Mouse (Mus musculus): Measurements from ENCODE around the gene Gabrd. TPM values are rescaled to one million over a fixed set of nuclear protein-coding genes. Genes with fewer than 3 reads are reported as not detected.

Gabrd gene
- polyA plus RNA-seq, 1 experiment from 2014 or later: 0.26 TPM

DNA sequence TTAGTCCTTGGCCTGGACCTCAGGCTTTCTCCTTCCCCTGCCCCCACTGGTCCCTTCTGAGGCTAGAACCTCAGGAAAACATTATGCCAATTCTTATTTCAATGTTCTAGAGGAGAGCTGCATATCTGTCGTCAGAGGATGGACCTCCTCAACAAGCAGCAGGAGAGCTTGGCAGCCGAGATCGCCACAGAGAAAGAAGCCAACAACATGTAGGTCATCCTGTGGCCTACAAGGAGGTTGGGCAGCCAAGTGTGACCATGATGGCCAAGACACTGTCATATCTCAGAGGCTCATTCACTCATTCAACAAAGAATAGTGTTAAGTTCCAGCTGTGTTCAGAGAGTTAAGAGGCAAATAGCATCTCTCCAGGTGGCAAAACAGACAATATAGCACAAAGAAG, 22.2 kb upstream of the Gabrd start:
- H3K27ac ChIP-seq (ENCODE audit: low read length): no peak overlapping the region
- 87% methylated on average over 3 of the region's 3 CpGs for WGBS
- H3K4me1 ChIP-seq (ENCODE audit: control insufficient read depth, insufficient read depth, low read length): no peaks in the 10 kb centered on the region
- no peak overlapping the region for H3K4me3 ChIP-seq (ENCODE audit: low read depth, low read length)
- H3K36me3 ChIP-seq (ENCODE audit: control insufficient read depth, insufficient read depth, low read length): no peaks in the 10 kb centered on the region
- no peak for ATAC-seq
- no peaks in the 10 kb centered on the region for H3K27me3 ChIP-seq (ENCODE audit: control insufficient read depth, insufficient read depth, low read depth, low read length)
- H3K4me2 ChIP-seq (ENCODE audit: low read length): no peak overlapping the region
- H3K9ac ChIP-seq (ENCODE audit: low read depth, low read length): no peak overlapping the region
- no peaks in the 10 kb centered on the region for H3K9me3 ChIP-seq (replicated peaks; ENCODE audit: control insufficient read depth, low read length, poor library complexity, severe bottlenecking)

DNA sequence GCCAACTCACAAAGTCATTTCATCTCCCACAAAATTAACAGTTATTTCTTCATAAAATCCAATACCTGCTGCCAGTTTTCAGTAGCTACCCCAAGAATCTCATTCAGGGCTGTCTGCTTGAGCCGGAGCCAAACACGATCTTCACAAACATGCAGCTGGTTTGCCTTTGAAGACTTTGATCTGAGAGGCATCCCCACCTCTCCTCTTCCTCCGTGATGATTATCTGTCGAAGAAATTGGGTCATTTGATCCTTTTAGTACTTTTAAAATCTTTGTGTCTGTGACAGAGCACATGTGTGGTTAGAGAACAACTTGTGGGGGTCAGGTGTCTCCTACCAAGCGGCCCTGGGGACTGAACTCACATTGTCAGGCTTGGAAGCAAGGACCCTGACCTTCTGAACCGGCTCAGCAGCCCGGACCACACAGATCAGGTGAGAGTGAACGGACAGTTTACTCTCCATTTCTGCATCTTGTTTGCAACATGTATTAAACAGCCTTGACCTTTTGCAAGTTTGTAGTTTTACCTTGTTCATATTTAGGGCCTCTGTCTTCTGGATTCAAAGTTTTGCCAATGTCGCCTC, 16.8 kb upstream of the Gabrd start:
- Histone ChIP-seq H3K27ac (ENCODE audit: low read length) (no peak overlapping the region), H3K4me2 (ENCODE audit: low read length) (no peak overlapping the region), H3K9me3 (replicated peaks; ENCODE audit: control insufficient read depth, low read length, poor library complexity, severe bottlenecking) (no peaks in the 10 kb centered on the region), H3K36me3 (ENCODE audit: control insufficient read depth, insufficient read depth, low read length) (no peaks in the 10 kb centered on the region), H3K27me3 (ENCODE audit: control insufficient read depth, insufficient read depth, low read depth, low read length) (no peaks in the 10 kb centered on the region), H3K4me1 (ENCODE audit: control insufficient read depth, insufficient read depth, low read length) (peaks cover 4% of the 10 kb centered on the region; the same call in 1 of the 2 replicates), H3K9ac (ENCODE audit: low read depth, low read length) (no peak overlapping the region), H3K4me3 (ENCODE audit: low read depth, low read length) (no peak overlapping the region)
- no peak for ATAC-seq
- WGBS: 85% methylated on average over 9 of the region's 9 CpGs

DNA sequence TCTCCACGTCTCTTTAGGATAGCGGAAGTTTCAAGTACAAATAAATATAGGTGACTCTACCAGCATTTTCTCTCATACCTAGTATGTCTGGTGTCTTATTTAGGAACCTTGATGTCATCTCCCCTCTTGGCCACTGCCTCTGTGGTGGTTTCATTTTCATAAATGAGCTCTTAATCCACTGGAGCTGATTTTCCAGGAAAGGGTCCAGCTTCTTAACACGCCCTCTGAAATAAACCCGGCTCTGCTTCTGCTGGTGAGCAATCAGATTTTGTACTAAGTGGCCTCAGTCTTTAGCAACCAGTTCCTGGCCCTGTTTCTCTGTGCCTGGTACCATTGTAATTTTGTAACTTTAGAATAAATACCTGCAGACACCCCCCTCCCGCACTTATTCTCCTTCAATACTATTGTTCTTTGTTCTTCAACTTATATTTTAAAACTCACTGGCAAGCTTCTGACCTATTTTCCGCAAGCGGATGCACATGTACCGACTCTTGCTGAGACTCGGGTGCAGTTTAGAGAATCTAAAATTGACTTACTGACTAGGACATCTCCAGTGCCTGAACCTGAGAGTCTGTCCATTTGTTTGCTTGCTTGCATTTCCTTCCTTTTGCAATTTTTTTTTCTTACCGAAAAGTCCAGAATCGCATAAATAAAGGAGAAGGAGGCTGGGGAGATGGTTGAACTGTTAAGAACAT, 15.9 kb upstream of the Gabrd start:
- Histone ChIP-seq H3K27ac (ENCODE audit: low read length) (no peak overlapping the region), H3K27me3 (ENCODE audit: control insufficient read depth, insufficient read depth, low read depth, low read length) (no peaks in the 10 kb centered on the region), H3K4me2 (ENCODE audit: low read length) (no peak overlapping the region), H3K4me3 (ENCODE audit: low read depth, low read length) (no peak overlapping the region), H3K36me3 (ENCODE audit: control insufficient read depth, insufficient read depth, low read length) (no peaks in the 10 kb centered on the region), H3K4me1 (ENCODE audit: control insufficient read depth, insufficient read depth, low read length) (peaks cover 6% of the 10 kb centered on the region), H3K9me3 (replicated peaks; ENCODE audit: control insufficient read depth, low read length, poor library complexity, severe bottlenecking) (no peaks in the 10 kb centered on the region), H3K9ac (ENCODE audit: low read depth, low read length) (no peak overlapping the region)
- WGBS: 92% methylated on average over 11 of the region's 11 CpGs
- ATAC-seq: no peak

DNA sequence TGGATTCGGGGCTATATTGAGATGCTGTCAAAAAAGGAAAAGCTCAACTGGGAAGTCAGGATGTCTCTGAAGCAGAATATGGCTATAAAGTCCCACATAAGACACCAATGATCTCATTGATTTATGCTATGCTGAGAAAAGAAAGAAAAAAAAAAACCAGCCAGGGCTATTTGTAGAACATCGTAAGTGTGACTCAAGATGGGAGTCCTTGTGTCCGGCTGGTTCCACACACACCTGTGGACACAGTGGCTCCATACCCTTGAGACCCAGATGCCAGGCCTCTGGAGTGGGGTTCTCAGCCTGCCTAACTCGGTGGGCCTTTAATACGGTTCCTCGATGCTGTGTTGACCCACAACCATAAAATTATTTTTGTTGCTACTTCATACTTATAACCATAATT, 14.2 kb upstream of the Gabrd start:
- H3K36me3 ChIP-seq (ENCODE audit: control insufficient read depth, insufficient read depth, low read length): no peaks in the 10 kb centered on the region
- H3K9ac ChIP-seq (ENCODE audit: low read depth, low read length): no peak overlapping the region
- no peak overlapping the region for H3K27ac ChIP-seq (ENCODE audit: low read length)
- no peak overlapping the region for H3K4me2 ChIP-seq (ENCODE audit: low read length)
- H3K4me3 ChIP-seq (ENCODE audit: low read depth, low read length): no peak overlapping the region
- ATAC-seq: no peak
- H3K9me3 ChIP-seq (replicated peaks; ENCODE audit: control insufficient read depth, low read length, poor library complexity, severe bottlenecking): no peaks in the 10 kb centered on the region
- 94% methylated on average over 6 of the region's 6 CpGs for WGBS
- H3K4me1 ChIP-seq (ENCODE audit: control insufficient read depth, insufficient read depth, low read length): peaks cover 11% of the 10 kb centered on the region
- no peaks in the 10 kb centered on the region for H3K27me3 ChIP-seq (ENCODE audit: control insufficient read depth, insufficient read depth, low read depth, low read length)

DNA sequence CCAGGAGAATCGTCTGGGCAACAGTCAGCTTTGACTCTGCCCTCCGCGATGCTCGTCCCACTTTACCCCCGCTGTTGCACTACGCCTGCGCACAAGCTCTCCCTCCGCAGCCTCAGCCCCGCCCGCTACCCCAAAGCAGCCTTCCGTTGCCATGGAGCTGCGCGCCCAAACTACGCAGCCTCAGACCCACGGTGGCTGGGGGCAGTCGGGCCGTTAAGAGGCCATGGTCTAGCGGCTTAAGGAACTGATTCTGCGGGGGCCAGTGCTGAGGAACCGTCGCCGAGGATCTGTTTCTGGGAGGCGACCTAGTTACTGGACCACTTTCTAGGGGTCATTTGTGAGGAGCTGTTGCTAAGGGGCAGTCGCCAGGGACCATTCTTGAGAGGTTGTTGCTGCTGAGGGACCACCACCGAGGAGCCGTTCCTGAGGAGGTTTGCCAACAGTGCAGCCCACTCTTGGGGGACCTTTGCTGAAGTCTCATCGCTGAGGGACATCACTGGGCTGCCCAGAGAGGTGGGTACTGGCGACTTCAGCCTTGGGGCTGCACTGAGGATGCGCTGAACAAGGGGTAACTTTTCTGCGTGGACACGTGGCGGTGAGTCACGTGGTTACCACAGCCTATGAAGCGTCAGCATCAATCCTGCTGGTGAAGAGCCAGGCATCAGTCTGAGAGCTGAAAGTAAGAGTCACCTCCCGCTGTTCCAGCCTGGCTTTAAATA, 11.3 kb upstream of the Gabrd start, which contains the start of gene Cfap74:
Gene Cfap74 (plus strand): TSS at position 133 of the 719 bp plus-strand sequence.
- Histone ChIP-seq H3K36me3 (ENCODE audit: control insufficient read depth, insufficient read depth, low read length) (no peaks in the 10 kb centered on the region), H3K27me3 (ENCODE audit: control insufficient read depth, insufficient read depth, low read depth, low read length) (no peaks in the 10 kb centered on the region), H3K27ac (ENCODE audit: low read length) (peak within 1 kb of the TSS; percentile 72), H3K9me3 (replicated peaks; ENCODE audit: control insufficient read depth, low read length, poor library complexity, severe bottlenecking) (no peaks in the 10 kb centered on the region), H3K9ac (ENCODE audit: low read depth, low read length) (peak within 1 kb of the TSS; percentile 61), H3K4me3 (ENCODE audit: low read depth, low read length) (peak within 1 kb of the TSS; percentile 58), H3K4me1 (ENCODE audit: control insufficient read depth, insufficient read depth, low read length) (peaks cover 11% of the 10 kb centered on the region), H3K4me2 (ENCODE audit: low read length) (peak within 1 kb of the TSS; percentile 81)
- ATAC-seq: peak; percentile 99
- under 1% methylated on average over 35 of the region's 35 CpGs for WGBS

DNA sequence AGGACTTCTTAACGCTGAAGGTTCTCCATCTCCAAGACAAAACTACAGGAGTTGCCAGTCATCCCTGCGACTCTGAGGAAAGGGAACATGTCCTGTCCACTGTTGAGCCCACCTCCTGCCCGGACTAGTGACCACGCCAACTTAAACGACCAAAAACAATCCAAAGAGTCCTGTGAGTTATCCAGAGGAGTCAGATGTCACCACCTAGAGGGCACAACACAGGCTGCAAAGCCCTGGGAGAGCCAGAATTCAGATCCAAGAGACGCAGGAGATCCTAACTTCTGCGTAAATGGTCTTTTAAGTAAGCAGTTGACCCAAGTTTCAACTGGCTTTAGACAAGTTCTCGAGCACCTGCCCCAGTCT, 10.8 kb upstream of the Gabrd start:
- H3K9me3 ChIP-seq (replicated peaks; ENCODE audit: control insufficient read depth, low read length, poor library complexity, severe bottlenecking): no peaks in the 10 kb centered on the region
- H3K36me3 ChIP-seq (ENCODE audit: control insufficient read depth, insufficient read depth, low read length): no peaks in the 10 kb centered on the region
- WGBS: 2% methylated on average over 8 of the region's 8 CpGs
- ATAC-seq: peak; percentile 61; the same call in 1 of the 2 replicates
- peak overlapping the region; percentile 81 for H3K4me2 ChIP-seq (ENCODE audit: low read length)
- peak overlapping the region; percentile 45 for H3K9ac ChIP-seq (ENCODE audit: low read depth, low read length)
- peaks cover 11% of the 10 kb centered on the region for H3K4me1 ChIP-seq (ENCODE audit: control insufficient read depth, insufficient read depth, low read length)
- H3K27ac ChIP-seq (ENCODE audit: low read length): no peak overlapping the region
- H3K4me3 ChIP-seq (ENCODE audit: low read depth, low read length): peak overlapping the region; percentile 58
- H3K27me3 ChIP-seq (ENCODE audit: control insufficient read depth, insufficient read depth, low read depth, low read length): no peaks in the 10 kb centered on the region

DNA sequence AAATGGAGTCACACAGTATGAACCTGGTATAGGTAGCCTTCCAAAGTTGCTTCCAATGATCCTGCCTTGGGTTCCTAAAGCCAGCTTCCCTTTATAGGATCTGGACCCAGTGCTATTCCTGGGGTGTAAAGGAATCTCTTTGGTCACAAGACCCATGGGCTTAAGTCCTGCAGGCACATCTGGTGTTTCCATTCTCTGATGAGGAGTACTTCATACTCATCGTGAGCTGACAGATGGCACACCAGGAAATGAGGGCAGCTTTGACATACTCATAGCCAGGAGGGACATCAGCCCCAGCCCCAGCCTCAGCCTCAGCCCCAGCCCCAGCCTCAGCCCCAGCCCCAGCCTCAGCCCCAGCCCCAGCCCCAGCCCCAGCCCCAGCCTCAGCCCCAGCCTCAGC, 4.6 kb upstream of the Gabrd start:
- H3K4me1 ChIP-seq (ENCODE audit: control insufficient read depth, insufficient read depth, low read length): no peaks in the 10 kb centered on the region
- 48% methylated on average over 1 of the region's 1 CpGs for WGBS
- H3K4me2 ChIP-seq (ENCODE audit: low read length): no peak overlapping the region
- no peak overlapping the region for H3K4me3 ChIP-seq (ENCODE audit: low read depth, low read length)
- no peak for ATAC-seq
- H3K9me3 ChIP-seq (replicated peaks; ENCODE audit: control insufficient read depth, low read length, poor library complexity, severe bottlenecking): no peaks in the 10 kb centered on the region
- no peaks in the 10 kb centered on the region for H3K36me3 ChIP-seq (ENCODE audit: control insufficient read depth, insufficient read depth, low read length)
- H3K27me3 ChIP-seq (ENCODE audit: control insufficient read depth, insufficient read depth, low read depth, low read length): peaks cover 8% of the 10 kb centered on the region
- H3K9ac ChIP-seq (ENCODE audit: low read depth, low read length): no peak overlapping the region
- H3K27ac ChIP-seq (ENCODE audit: low read length): no peak overlapping the region

DNA sequence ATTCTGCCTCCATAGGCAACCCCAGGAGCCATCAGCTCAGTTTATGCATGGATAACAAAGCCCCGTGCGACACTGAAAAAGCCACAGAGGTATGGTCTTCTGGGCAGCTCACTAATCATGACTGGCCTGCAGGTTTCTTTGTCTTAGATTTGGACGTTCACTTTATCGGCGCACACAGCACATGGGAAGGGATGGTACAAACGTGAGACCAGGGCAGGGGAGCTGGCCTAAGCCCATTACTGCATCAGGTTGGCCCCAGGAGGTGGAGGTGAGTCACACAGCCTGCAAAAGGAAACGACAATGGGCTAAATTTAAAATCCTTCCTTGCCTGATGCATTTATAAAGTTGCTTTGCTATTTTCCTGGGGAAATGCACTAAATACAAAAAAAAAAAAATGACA, 3.2 kb upstream of the Gabrd start:
- 66% methylated on average over 7 of the region's 7 CpGs for WGBS
- ATAC-seq: no peak
- no peaks in the 10 kb centered on the region for H3K9me3 ChIP-seq (replicated peaks; ENCODE audit: control insufficient read depth, low read length, poor library complexity, severe bottlenecking)
- no peak overlapping the region for H3K27ac ChIP-seq (ENCODE audit: low read length)
- no peak overlapping the region for H3K9ac ChIP-seq (ENCODE audit: low read depth, low read length)
- no peaks in the 10 kb centered on the region for H3K36me3 ChIP-seq (ENCODE audit: control insufficient read depth, insufficient read depth, low read length)
- H3K4me2 ChIP-seq (ENCODE audit: low read length): no peak overlapping the region
- H3K4me1 ChIP-seq (ENCODE audit: control insufficient read depth, insufficient read depth, low read length): no peaks in the 10 kb centered on the region
- no peak overlapping the region for H3K4me3 ChIP-seq (ENCODE audit: low read depth, low read length)
- H3K27me3 ChIP-seq (ENCODE audit: control insufficient read depth, insufficient read depth, low read depth, low read length): peaks cover 20% of the 10 kb centered on the region

DNA sequence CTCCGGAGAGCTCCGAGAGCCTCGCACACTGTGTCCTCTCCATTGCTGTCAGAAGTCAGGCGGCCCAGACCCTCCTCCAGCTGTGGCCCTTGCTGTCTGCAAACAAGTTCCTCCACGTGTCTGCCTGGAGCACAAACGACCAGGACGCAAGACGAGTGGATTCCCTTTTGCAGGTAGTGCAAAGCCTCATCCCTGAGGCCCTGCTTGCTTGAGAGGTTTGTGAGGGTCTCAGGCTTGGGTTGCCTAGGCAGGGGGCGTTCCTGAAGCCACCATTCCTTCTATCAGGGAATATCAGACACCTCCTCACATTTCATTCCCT, 269 bp upstream of the Gabrd start:
- H3K9ac ChIP-seq (ENCODE audit: low read depth, low read length): peak overlapping the region; percentile 57; the same call in 1 of the 2 replicates
- H3K9me3 ChIP-seq (replicated peaks; ENCODE audit: control insufficient read depth, low read length, poor library complexity, severe bottlenecking): no peaks in the 10 kb centered on the region
- peak overlapping the region; percentile 83 for H3K4me2 ChIP-seq (ENCODE audit: low read length)
- H3K36me3 ChIP-seq (ENCODE audit: control insufficient read depth, insufficient read depth, low read length): no peaks in the 10 kb centered on the region
- H3K4me1 ChIP-seq (ENCODE audit: control insufficient read depth, insufficient read depth, low read length): no peaks in the 10 kb centered on the region
- H3K27ac ChIP-seq (ENCODE audit: low read length): no peak overlapping the region
- H3K4me3 ChIP-seq (ENCODE audit: low read depth, low read length): peak overlapping the region; percentile 45
- peaks cover 26% of the 10 kb centered on the region for H3K27me3 ChIP-seq (ENCODE audit: control insufficient read depth, insufficient read depth, low read depth, low read length)
- peak; percentile 51; the same call in 1 of the 2 replicates for ATAC-seq
- WGBS: 4% methylated on average over 9 of the region's 9 CpGs

Data from midbrain, embryonic 16.5 days (tissue).